Comparison of ENCODE assay signal across 28 mouse cellular contexts in genomic region chr12:95765255-95765654, GRCm38 (mm10).
"Had no signal": no experiment of that assay in that cellular context is flagged by ENCODE, and none has a peak within 500 bp of the region (broad histone marks: within the 10 kb centered on the region; RNA-seq: fewer than 3 reads in every experiment).

No protein-coding gene starts in this region.

- DNase-seq: gastrocnemius, postnatal 14 days; gastrocnemius, postnatal 36 days; heart, adult 11 months; heart, postnatal 10 days; heart, postnatal 4 days; kidney, adult 11 months; kidney, adult 2 months; kidney, adult 9 months; kidney, postnatal 14 days; kidney, postnatal 36 days; layer of hippocampus, adult 9-11 months; layer of hippocampus, postnatal 36 days; liver; liver, embryonic 13.5 days had no signal

- H3K4me1 ChIP-seq: heart, embryonic 10.5 days; hindbrain, embryonic 10.5 days; hindbrain, embryonic 12.5 days; kidney, embryonic 15.5 days; limb, embryonic 10.5 days; limb, embryonic 12.5 days; liver, embryonic 13.5 days; liver, embryonic 15.5 days had no signal

- ATAC-seq: hindbrain, embryonic 16.5 days; inflammation-experienced regulatory T-cells, adult 6 months; intestine, embryonic 16.5 days had no signal

- H3K9ac ChIP-seq: heart, embryonic 12.5 days; hindbrain, embryonic 12.5 days; hindbrain, embryonic 14.5 days; kidney, embryonic 15.5 days; limb, embryonic 12.5 days; liver, embryonic 13.5 days; liver, embryonic 15.5 days had no signal

- H3K9me3 ChIP-seq: heart, embryonic 10.5 days; heart, embryonic 12.5 days; hindbrain, embryonic 12.5 days; kidney, embryonic 15.5 days; limb, embryonic 10.5 days; limb, embryonic 12.5 days; liver, embryonic 13.5 days; liver, embryonic 15.5 days had no signal

- H3K27me3 ChIP-seq: heart, embryonic 12.5 days; hindbrain, embryonic 12.5 days; kidney, embryonic 15.5 days; limb, embryonic 12.5 days; liver, embryonic 13.5 days; liver, embryonic 15.5 days had no signal

- H3K27ac ChIP-seq: heart, embryonic 10.5 days; hindbrain, embryonic 10.5 days; hindbrain, embryonic 12.5 days; hindbrain, embryonic 14.5 days; kidney, embryonic 15.5 days; kidney, postnatal 0 days; limb, embryonic 10.5 days; limb, embryonic 12.5 days; liver, embryonic 13.5 days; liver, embryonic 15.5 days had no signal

- H3K4me2 ChIP-seq: heart, embryonic 12.5 days; hindbrain, embryonic 12.5 days; hindbrain, embryonic 14.5 days; kidney, embryonic 15.5 days; limb, embryonic 12.5 days; liver, embryonic 11.5 days; liver, embryonic 13.5 days; liver, embryonic 15.5 days had no signal

- H3K4me3 ChIP-seq: heart, embryonic 10.5 days; heart, embryonic 12.5 days; hindbrain, embryonic 10.5 days; hindbrain, embryonic 12.5 days; kidney, embryonic 15.5 days; limb, embryonic 10.5 days; limb, embryonic 12.5 days; liver, embryonic 13.5 days; liver, embryonic 15.5 days had no signal

- H3K36me3 ChIP-seq: heart, embryonic 10.5 days; heart, embryonic 12.5 days; hindbrain, embryonic 10.5 days; hindbrain, embryonic 12.5 days; kidney, embryonic 15.5 days; limb, embryonic 10.5 days; liver, embryonic 13.5 days; liver, embryonic 15.5 days had no signal
